Mouse (Mus musculus) spleen, embryonic (tissue): ENCODE data around the gene Midn.

Experiments
- CTCF ChIA-PET: fragments of 350-600 bp; sonication (Branson Sonifier 250); formaldehyde crosslinking; loops from one replicate; lab custom pipeline; 2022; lab: Charles Lee

Midn gene

GRCm38 (mm10) chr10:80147719-80148601 lies at the start of gene Midn:
Gene Midn (plus strand): TSS chr10:80148272.
- CTCF ChIA-PET: interaction anchor here (0.6 to 3.1 kb wide), 3 partner anchors 17 to 20 kb away, joined by 3 to 23 read pairs (median 6); no protein-coding TSS in a partner anchor

GRCm38 (mm10) chr10:80098630-80099029 lies 49.4 kb upstream of the Midn start:
- CTCF ChIA-PET: no interaction called here

GRCm38 (mm10) chr10:80100982-80101381 lies 47.1 kb upstream of the Midn start:
- CTCF ChIA-PET: no interaction called here

- CTCF ChIA-PET: no interaction called here
These were observed 45.7 kb upstream of the Midn start for GRCm38 (mm10) chr10:80102216-80102915.

- CTCF ChIA-PET: no interaction called here
These were observed 45.0 kb upstream of the Midn start for GRCm38 (mm10) chr10:80103032-80103431.

GRCm38 (mm10) chr10:80104181-80104580 lies 43.9 kb upstream of the Midn start:
- CTCF ChIA-PET: no interaction called here

GRCm38 (mm10) chr10:80105460-80105859 lies 42.6 kb upstream of the Midn start, which contains the start of gene Sbno2:
Gene Sbno2 (minus strand): TSS chr10:80105571.
- CTCF ChIA-PET: interaction anchor here (1.7 kb wide), 1 partner anchor 33 kb away, joined by 5 read pairs; no protein-coding TSS in a partner anchor

- CTCF ChIA-PET: interaction anchor here (0.6 to 1.7 kb wide), 4 partner anchors 12 to 1289 kb away, joined by 3 to 24 read pairs (median 5); no protein-coding TSS in a partner anchor
These were observed 42.1 kb upstream of the Midn start for GRCm38 (mm10) chr10:80105926-80106325.

GRCm38 (mm10) chr10:80107678-80108077 lies 40.4 kb upstream of the Midn start:
- CTCF ChIA-PET: no interaction called here

- CTCF ChIA-PET: interaction anchor here (0.7 to 1.4 kb wide), 4 partner anchors 26 to 296 kb away, joined by 3 to 6 read pairs (median 4); partner anchors contain the start of gene Cbarp
These were observed 33.5 kb upstream of the Midn start for GRCm38 (mm10) chr10:80114341-80115284.

- CTCF ChIA-PET: interaction anchor here (0.8 to 1.4 kb wide), 3 partner anchors 26 to 297 kb away, joined by 3 to 6 read pairs (median 3); partner anchors contain the start of gene Cbarp
These were observed 32.7 kb upstream of the Midn start, which contains the start of gene Stk11 for GRCm38 (mm10) chr10:80115290-80115943. Gene Stk11 (plus strand): TSS chr10:80115803.

GRCm38 (mm10) chr10:80115944-80116335 lies 32.1 kb upstream of the Midn start:
- CTCF ChIA-PET: interaction anchor here (0.8 to 1.4 kb wide), 2 partner anchors 25 to 298 kb away, joined by 3 to 6 read pairs; partner anchors contain the start of gene Cbarp

- CTCF ChIA-PET: no interaction called here
These were observed 31.5 kb upstream of the Midn start for GRCm38 (mm10) chr10:80116563-80116926.

GRCm38 (mm10) chr10:80116927-80117691 lies 31.0 kb upstream of the Midn start:
- CTCF ChIA-PET: interaction anchor here (0.6 to 1.0 kb wide), 2 partner anchors 11 to 22 kb away, joined by 3 to 4 read pairs; no protein-coding TSS in a partner anchor

- CTCF ChIA-PET: interaction anchor here (0.6 to 1.0 kb wide), 2 partner anchors 12 to 23 kb away, joined by 3 to 4 read pairs; no protein-coding TSS in a partner anchor
These were observed 30.3 kb upstream of the Midn start for GRCm38 (mm10) chr10:80117736-80118135.

- CTCF ChIA-PET: no interaction called here
These were observed 29.5 kb upstream of the Midn start for GRCm38 (mm10) chr10:80118552-80118951.

GRCm38 (mm10) chr10:80120146-80120545 lies 27.9 kb upstream of the Midn start:
- CTCF ChIA-PET: no interaction called here

- CTCF ChIA-PET: no interaction called here
These were observed 26.4 kb upstream of the Midn start for GRCm38 (mm10) chr10:80121639-80122038.

GRCm38 (mm10) chr10:80123932-80124562 lies 24.0 kb upstream of the Midn start:
- CTCF ChIA-PET: no interaction called here
